Mouse (Mus musculus): ENCODE results near the gene Bag2. TPM values are rescaled to one million over a fixed set of nuclear protein-coding genes. Genes with fewer than 3 reads are reported as not detected.

The Bag2 gene
- 25.9 and 37.7 TPM in 2 replicates for total RNA-seq (2015; ENCODE audit: low replicate concordance)
- total RNA-seq (2017; ENCODE audit: low replicate concordance) = 33.9 and 59.6 TPM in 2 replicates

DNA sequence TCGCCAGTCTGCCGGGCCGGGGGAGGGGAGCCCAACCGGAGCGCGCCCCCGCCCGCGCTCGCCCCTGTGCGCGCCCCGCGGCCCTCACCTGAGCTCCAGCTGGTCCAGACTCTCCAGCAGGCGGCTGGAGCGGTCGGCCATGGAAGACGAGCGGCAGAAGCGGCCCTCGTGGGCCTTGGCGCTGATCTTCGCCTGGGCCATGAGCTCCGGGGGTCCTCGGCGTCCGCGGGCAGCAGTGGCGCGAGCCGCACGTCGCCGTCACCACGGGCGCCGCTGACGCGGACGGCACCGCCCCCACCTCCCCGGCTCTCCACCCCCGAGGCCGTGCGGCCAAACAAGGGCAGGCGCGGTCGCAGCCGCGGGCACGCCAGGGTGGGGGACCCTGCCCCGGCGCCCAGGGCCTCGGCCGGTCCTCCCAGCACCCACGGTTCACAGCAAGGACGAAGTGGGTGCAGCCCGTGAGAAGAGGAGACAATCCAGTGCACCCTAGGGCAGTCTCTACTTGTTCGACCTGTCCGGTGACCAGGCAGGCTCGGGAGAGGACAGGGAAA lies at the start of gene Bag2:
Bag2 (minus strand) TSS at position 305 of the 551 bp plus-strand sequence.
- ATAC-seq (replicated peaks; ENCODE audit: low FRiP score, poor library complexity, severe bottlenecking) = peak; percentile 50

DNA sequence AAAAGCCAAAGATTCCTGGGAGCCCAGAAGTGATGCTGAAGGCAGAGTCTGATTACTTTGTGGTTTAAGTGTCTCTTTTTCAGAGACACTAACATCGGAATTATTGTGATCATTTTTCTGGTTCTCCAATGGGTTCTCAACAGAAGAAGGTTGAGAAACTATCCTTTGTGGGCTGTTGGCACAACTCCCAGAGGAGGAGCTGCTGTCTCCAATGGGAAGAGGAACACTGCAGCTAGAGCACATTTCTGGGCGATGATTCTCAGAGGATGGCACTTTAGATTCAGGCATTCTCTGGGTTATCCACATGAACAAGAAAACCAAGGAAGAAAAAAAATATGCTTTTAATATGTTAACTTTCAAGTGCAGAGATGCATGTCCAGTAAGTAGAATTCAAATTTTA lies 45.7 kb upstream of the Bag2 start:
- ATAC-seq (replicated peaks; ENCODE audit: low FRiP score, poor library complexity, severe bottlenecking) = no peak

DNA sequence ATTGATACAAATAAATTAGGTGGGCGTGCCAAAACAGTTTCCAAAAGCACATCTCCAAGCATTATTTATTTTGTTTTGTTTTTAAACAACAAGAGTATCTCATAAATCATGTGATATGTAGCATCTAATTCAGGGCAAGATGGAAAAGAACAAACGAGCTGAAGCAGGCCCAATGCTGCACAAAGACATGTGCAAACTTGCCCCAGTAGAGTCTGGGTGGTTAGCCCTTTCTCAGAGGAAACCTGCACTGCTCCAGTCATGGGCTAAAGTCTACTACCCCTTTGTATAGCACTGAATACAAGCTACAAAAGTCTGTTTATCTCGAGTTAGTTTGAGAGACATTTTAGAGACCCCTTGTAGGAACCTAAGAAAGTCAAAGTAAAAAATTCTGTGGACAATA lies 42.0 kb upstream of the Bag2 start:
- ATAC-seq (replicated peaks; ENCODE audit: low FRiP score, poor library complexity, severe bottlenecking) = no peak

DNA sequence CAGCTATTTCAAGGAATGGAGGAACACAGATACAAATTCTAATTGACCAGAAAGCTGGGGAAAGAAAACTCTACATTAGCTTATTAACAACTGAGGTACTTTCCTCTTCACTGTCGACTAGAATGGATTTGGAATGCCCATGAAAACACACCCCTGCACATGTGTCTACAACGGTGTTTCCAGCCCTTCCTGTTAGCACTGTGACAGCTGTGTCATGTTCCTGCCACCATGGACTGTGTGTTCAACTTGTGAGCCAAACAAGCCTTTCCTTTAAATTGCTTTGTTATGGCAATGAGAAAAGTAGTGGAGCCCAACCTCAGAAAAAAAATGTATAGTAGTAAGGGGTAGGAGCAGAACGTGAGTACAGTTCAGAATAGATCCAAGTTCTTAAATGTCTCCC lies 30.9 kb upstream of the Bag2 start:
- no peak for ATAC-seq (replicated peaks; ENCODE audit: low FRiP score, poor library complexity, severe bottlenecking)

- no peak for ATAC-seq (replicated peaks; ENCODE audit: low FRiP score, poor library complexity, severe bottlenecking)
These were observed 30.5 kb upstream of the Bag2 start for GRCm38 (mm10) chr1:33788072-33788471.

DNA sequence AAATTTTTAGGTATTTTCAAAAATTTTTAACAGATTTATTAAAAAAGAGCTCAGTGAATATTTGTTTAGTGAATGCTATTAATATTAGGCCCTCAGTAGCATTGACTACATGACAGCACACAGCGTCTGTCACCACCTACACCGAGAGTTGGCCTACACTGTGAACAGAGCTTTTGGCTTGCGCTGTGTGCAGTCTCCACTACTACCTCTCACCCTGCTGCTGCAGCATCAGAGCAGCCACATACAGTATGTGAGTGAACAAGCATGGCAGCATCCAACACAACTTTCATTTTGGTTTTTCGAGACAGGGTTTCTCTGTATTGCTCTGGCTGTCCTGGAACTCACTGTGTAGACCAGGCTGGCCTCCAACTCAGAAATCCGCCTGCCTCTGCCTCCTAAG lies 27.0 kb upstream of the Bag2 start:
- ATAC-seq (replicated peaks; ENCODE audit: low FRiP score, poor library complexity, severe bottlenecking) = no peak

GRCm38 (mm10) chr1:33776175-33776611 lies 18.6 kb upstream of the Bag2 start:
- no peak for ATAC-seq (replicated peaks; ENCODE audit: low FRiP score, poor library complexity, severe bottlenecking)

GRCm38 (mm10) chr1:33772106-33772505 lies 14.5 kb upstream of the Bag2 start:
- ATAC-seq (replicated peaks; ENCODE audit: low FRiP score, poor library complexity, severe bottlenecking) = no peak

DNA sequence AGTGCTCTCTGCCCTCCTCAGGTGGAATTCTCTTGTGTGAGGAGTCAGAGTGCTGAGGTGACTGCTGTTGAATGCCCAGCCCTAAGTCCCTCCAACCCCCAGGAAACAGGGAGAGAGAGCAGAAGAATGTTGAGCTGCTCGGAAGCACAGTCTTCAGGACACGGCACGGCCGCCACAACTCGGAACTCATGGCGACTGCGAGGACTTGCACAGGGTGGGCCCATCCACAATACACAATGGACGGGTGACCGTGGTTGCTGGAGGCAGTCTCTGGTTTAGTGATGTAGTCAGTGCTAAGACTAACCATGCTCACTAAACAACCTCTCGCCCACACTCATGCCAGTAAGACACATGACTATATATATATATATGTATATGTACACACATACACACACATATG lies 14.0 kb upstream of the Bag2 start:
- no peak for ATAC-seq (replicated peaks; ENCODE audit: low FRiP score, poor library complexity, severe bottlenecking)

DNA sequence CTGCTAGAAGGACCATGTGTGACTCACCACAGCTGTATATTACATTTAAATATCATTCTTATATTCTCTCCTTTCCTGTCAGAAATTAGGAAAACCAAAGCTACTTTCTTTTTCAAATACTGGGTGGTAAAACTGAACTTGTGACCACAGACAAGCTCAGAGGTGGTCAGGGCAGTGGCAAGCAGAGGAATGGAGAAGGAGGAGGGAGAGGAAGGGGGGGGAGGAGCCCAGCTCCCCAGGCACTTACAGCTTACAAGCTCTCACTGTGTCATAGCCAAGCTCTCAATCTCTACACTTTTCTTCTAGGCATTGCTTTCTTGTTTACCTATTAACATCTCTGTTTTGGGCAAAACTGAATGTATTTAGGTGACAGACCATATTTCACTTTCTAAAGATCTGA lies 11.2 kb upstream of the Bag2 start:
- ATAC-seq (replicated peaks; ENCODE audit: low FRiP score, poor library complexity, severe bottlenecking) = no peak

GRCm38 (mm10) chr1:33768091-33768787 lies 10.6 kb upstream of the Bag2 start:
- no peak for ATAC-seq (replicated peaks; ENCODE audit: low FRiP score, poor library complexity, severe bottlenecking)

- no peak for ATAC-seq (replicated peaks; ENCODE audit: low FRiP score, poor library complexity, severe bottlenecking)
These were observed 9.2 kb upstream of the Bag2 start for GRCm38 (mm10) chr1:33766520-33767508.

GRCm38 (mm10) chr1:33765468-33766080 lies 8.0 kb upstream of the Bag2 start:
- no peak for ATAC-seq (replicated peaks; ENCODE audit: low FRiP score, poor library complexity, severe bottlenecking)

GRCm38 (mm10) chr1:33763826-33764225 lies 6.2 kb upstream of the Bag2 start:
- no peak for ATAC-seq (replicated peaks; ENCODE audit: low FRiP score, poor library complexity, severe bottlenecking)

DNA sequence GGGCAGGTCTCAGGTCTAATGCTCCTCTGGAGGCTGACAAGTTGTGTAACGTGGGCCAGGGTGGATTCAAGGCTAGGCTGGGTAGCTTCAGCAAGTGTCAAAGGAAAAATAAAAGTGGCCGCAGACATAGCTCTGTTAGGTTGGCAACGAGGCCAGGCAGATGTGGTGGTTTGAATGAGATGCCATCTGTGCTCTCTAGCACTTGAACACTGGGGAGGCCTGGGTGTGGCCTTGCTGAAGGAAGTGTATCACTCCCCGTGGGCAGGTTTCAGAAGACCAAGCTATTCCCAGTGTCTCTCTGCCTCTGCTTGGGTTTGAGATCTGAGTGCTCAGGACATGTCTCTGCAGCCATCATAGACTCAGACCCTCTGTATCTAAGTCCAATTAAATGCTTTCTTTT lies 893 bp upstream of the Bag2 start:
- peak; percentile 54 for ATAC-seq (replicated peaks; ENCODE audit: low FRiP score, poor library complexity, severe bottlenecking)

GRCm38 (mm10) chr1:33757033-33757413 lies 572 bp downstream of the Bag2 start:
- 0 out of 2 replicates have a peak, but pooled peaks have one; percentile 8 for ATAC-seq (replicated peaks; ENCODE audit: low FRiP score, poor library complexity, severe bottlenecking)

DNA sequence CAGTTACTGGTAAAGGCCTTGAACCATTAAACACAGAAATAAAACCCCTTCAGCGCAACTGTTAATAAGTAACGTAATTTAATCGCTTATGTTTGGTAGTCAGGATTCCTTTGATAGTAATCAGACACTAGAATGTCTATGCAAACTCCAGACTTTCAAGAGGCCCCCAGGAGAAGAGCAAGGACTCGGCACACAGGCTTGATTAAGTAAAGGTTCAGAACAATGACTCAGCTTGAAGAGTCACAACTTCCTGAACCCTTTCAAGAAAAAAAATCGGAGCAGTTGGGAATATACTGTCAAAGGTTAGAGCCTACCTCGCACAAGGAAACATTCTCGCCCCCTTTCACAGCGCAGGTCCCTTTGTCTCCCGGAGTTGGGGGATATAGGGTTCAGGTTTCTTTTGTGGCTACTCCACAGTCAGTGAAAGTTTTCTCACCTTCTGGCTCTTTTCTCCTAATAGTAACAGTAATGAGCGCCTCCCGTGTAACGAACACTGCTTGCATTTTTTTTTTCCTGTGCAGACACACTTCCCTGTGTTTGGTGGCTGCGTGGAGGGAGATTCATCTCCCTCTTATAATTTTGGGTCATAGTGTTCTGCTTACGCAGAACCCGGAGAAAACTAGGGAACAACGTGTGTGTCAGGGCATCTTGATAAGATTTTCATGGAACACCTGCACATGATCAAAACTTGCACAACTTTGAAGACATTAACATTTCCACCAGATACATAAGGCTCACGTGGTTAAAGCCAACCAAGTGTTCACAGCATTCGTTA lies 1.1 kb downstream of the Bag2 start:
- ATAC-seq (replicated peaks; ENCODE audit: low FRiP score, poor library complexity, severe bottlenecking) = peak; percentile 42

GRCm38 (mm10) chr1:33755799-33756198 lies 1.8 kb downstream of the Bag2 start:
- peak; percentile 40; the same call in 1 of the 2 replicates for ATAC-seq (replicated peaks; ENCODE audit: low FRiP score, poor library complexity, severe bottlenecking)
